Mouse (Mus musculus): ENCODE measurements around the gene Chst11. TPM values are rescaled to one million over a fixed set of nuclear protein-coding genes. Genes with fewer than 3 reads are reported as not detected.
A peak's percentile ranks its signal among the peaks of the same experiment; 100 is the strongest.

Gene Chst11
- polyA plus RNA-seq, 1 experiment from 2014 or later = 3.2 TPM

DNA sequence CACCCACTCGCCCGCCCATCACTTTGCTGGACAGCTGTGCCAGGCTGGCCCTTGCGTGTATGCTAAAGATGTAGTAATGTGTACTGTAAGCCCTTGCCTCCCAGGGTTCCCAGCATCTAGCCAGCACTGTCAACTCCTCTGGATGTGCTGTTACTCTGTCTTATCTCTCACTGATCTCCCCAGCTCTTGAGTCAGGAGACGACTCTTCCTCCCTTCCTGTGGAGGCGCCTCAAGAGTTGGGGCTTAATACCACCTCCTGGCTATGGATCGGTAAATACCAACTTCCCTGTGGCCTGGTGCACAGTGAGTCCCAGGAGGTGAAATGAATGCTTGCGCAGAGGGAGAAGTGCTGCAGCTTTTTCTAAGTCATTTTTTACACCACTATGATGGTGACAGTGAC lies 151.8 kb downstream of the Chst11 start:
- 80% methylated on average over 7 of the region's 7 CpGs for WGBS
- Histone ChIP-seq H3K4me1 (ENCODE audit: control insufficient read depth, insufficient read depth, low read length) (peaks cover 17% of the 10 kb centered on the region), H3K9ac (ENCODE audit: low read depth, low read length) (no peak overlapping the region), H3K4me3 (ENCODE audit: low read depth, low read length) (no peak overlapping the region), H3K27ac (ENCODE audit: low read length) (no peak overlapping the region), H3K9me3 (replicated peaks; ENCODE audit: control insufficient read depth, low read length, poor library complexity, severe bottlenecking) (no peaks in the 10 kb centered on the region), H3K27me3 (ENCODE audit: control insufficient read depth, insufficient read depth, low read depth, low read length) (no peaks in the 10 kb centered on the region), H3K4me2 (ENCODE audit: low read length) (no peak overlapping the region), H3K36me3 (ENCODE audit: control insufficient read depth, insufficient read depth, low read length) (no peaks in the 10 kb centered on the region)
- no peak for ATAC-seq

DNA sequence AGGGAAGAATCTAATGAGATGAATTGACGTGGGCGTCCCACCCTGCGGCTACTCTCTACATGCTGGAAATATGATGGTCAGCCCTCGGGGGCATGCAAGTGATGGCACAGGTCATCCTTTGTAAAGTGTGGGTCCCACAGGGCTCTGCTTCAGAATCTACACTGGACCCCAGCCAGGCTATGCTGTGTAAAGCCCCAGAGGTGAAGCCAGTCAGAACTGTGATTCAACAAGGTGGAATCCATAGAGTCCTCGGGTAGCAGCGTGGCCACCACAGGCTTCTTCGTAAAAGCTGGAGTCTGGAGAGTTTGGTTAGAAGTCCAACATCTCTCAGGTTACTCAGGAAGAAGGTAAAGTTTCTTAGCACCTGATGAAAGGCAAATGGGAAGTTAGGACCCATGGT lies 154.0 kb downstream of the Chst11 start:
- ATAC-seq = no peak
- H3K4me3 ChIP-seq (ENCODE audit: low read depth, low read length) = no peak overlapping the region
- H3K36me3 ChIP-seq (ENCODE audit: control insufficient read depth, insufficient read depth, low read length) = no peaks in the 10 kb centered on the region
- H3K9me3 ChIP-seq (replicated peaks; ENCODE audit: control insufficient read depth, low read length, poor library complexity, severe bottlenecking) = no peaks in the 10 kb centered on the region
- 94% methylated on average over 7 of the region's 7 CpGs for WGBS
- H3K27me3 ChIP-seq (ENCODE audit: control insufficient read depth, insufficient read depth, low read depth, low read length) = no peaks in the 10 kb centered on the region
- no peak overlapping the region for H3K9ac ChIP-seq (ENCODE audit: low read depth, low read length)
- no peak overlapping the region for H3K4me2 ChIP-seq (ENCODE audit: low read length)
- no peak overlapping the region for H3K27ac ChIP-seq (ENCODE audit: low read length)
- peaks cover 14% of the 10 kb centered on the region for H3K4me1 ChIP-seq (ENCODE audit: control insufficient read depth, insufficient read depth, low read length)

DNA sequence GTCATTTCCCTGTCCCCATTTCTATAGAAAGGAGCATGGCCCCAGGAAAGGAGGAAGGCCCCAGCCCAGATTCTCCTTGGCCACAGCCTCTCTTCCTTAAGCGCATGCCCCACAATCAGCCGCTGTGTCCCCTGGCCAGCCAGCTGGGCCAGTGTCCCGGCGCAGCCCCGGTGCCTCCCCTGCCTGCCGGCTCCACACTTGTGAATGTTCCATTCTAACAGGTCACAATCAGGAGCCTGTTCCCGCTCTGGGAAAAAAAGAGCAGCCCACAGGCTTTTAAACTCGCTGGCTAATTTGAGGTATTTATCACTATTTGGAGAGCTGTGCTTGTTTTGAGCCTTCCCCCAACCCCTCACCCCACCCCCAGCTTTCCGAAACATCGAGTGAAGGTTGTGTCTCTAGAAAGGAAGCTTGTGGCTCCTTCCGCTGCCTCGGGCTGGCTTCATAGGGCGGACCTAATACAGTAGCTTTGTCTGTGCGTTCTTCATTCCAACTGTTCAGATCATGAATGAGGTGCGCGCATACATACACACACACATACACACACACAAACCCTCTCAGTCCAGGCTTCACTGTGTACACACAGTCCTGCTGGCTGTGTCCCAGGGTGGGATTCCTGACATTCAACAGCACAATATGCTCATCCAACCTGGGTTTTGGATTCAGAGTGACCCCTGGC lies 155.1 kb downstream of the Chst11 start:
- Histone ChIP-seq H3K36me3 (ENCODE audit: control insufficient read depth, insufficient read depth, low read length) (no peaks in the 10 kb centered on the region), H3K27ac (ENCODE audit: low read length) (peak overlapping the region; percentile 40; the same call in 1 of the 2 replicates), H3K4me3 (ENCODE audit: low read depth, low read length) (no peak overlapping the region), H3K9me3 (replicated peaks; ENCODE audit: control insufficient read depth, low read length, poor library complexity, severe bottlenecking) (no peaks in the 10 kb centered on the region), H3K4me1 (ENCODE audit: control insufficient read depth, insufficient read depth, low read length) (peaks cover 5% of the 10 kb centered on the region; the same call in 1 of the 2 replicates), H3K27me3 (ENCODE audit: control insufficient read depth, insufficient read depth, low read depth, low read length) (no peaks in the 10 kb centered on the region), H3K9ac (ENCODE audit: low read depth, low read length) (no peak overlapping the region), H3K4me2 (ENCODE audit: low read length) (no peak overlapping the region)
- ATAC-seq = no peak
- 69% methylated on average over 16 of the region's 16 CpGs for WGBS

DNA sequence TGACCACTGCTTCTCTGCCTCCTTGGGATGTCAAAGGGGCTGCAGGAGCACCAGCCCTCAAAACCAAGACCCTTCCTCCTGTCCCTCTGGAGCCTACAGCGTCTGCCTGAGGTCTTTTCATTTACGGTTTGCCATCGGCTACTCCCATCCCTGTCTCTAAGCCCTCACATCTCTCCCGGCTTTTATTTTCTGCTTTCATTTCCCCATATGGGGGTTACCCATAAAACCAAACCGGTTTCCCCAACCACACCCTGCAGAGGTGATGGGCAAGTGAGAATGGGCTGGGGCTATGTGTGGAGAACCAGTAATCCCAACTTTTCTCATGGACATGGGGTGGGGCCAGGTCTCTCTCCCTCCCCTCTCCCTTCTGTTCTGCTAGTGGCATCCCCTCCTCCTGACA lies 156.1 kb downstream of the Chst11 start:
- no peak overlapping the region for H3K4me3 ChIP-seq (ENCODE audit: low read depth, low read length)
- no peak for ATAC-seq
- no peak overlapping the region for H3K4me2 ChIP-seq (ENCODE audit: low read length)
- 90% methylated on average over 5 of the region's 5 CpGs for WGBS
- no peaks in the 10 kb centered on the region for H3K36me3 ChIP-seq (ENCODE audit: control insufficient read depth, insufficient read depth, low read length)
- no peaks in the 10 kb centered on the region for H3K27me3 ChIP-seq (ENCODE audit: control insufficient read depth, insufficient read depth, low read depth, low read length)
- H3K9ac ChIP-seq (ENCODE audit: low read depth, low read length) = no peak overlapping the region
- H3K9me3 ChIP-seq (replicated peaks; ENCODE audit: control insufficient read depth, low read length, poor library complexity, severe bottlenecking) = no peaks in the 10 kb centered on the region
- H3K27ac ChIP-seq (ENCODE audit: low read length) = no peak overlapping the region
- peaks cover 5% of the 10 kb centered on the region; the same call in 1 of the 2 replicates for H3K4me1 ChIP-seq (ENCODE audit: control insufficient read depth, insufficient read depth, low read length)

DNA sequence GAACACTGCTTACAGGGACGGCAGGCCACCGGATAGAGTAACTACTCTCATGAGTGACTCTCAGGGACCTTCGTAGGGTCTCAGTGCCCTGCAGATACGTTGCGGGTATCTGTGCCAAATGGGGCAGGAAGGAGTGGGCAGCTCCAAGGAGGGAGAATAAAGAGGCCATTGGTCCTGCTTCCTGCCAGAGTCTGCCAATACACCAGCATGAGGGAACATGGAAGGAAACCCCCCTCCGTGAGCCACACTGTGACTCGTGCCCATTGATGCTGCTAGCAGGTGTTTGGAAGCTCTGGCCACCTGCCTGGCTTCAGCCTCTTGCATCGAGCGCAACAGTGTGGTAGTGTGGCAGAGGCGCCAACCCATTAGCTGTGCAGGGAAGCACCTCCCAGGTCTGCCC lies 157.8 kb downstream of the Chst11 start:
- no peak for ATAC-seq
- WGBS = 83% methylated on average over 10 of the region's 10 CpGs
- Histone ChIP-seq H3K4me1 (ENCODE audit: control insufficient read depth, insufficient read depth, low read length) (peaks cover 2% of the 10 kb centered on the region; the same call in 1 of the 2 replicates), H3K4me3 (ENCODE audit: low read depth, low read length) (no peak overlapping the region), H3K27ac (ENCODE audit: low read length) (no peak overlapping the region), H3K9me3 (replicated peaks; ENCODE audit: control insufficient read depth, low read length, poor library complexity, severe bottlenecking) (no peaks in the 10 kb centered on the region), H3K9ac (ENCODE audit: low read depth, low read length) (no peak overlapping the region), H3K27me3 (ENCODE audit: control insufficient read depth, insufficient read depth, low read depth, low read length) (no peaks in the 10 kb centered on the region), H3K36me3 (ENCODE audit: control insufficient read depth, insufficient read depth, low read length) (no peaks in the 10 kb centered on the region), H3K4me2 (ENCODE audit: low read length) (no peak overlapping the region)

DNA sequence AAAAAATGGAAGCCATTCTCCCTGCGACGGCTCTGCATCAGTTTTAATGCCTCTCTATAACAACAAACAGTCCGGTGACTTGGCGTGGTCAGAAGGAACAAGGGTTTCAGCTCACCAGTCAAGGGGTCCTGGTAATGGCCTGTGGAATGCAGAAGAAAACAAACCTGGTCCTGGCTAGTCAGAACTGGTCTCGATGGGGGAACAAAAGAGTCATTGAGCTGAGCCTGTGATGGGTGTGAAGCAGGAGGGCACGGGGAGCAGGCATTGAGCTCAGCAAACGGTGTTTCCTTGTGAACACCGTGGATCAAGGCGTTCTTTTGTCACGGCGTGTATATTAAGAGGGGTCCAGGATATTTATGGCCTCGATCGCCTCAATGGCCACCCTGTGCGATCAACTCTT lies 160.5 kb downstream of the Chst11 start:
- 38% methylated on average over 14 of the region's 14 CpGs for WGBS
- Histone ChIP-seq H3K27me3 (ENCODE audit: control insufficient read depth, insufficient read depth, low read depth, low read length) (no peaks in the 10 kb centered on the region), H3K27ac (ENCODE audit: low read length) (no peak overlapping the region), H3K4me2 (ENCODE audit: low read length) (no peak overlapping the region), H3K36me3 (ENCODE audit: control insufficient read depth, insufficient read depth, low read length) (no peaks in the 10 kb centered on the region), H3K4me1 (ENCODE audit: control insufficient read depth, insufficient read depth, low read length) (peaks cover 16% of the 10 kb centered on the region), H3K9ac (ENCODE audit: low read depth, low read length) (no peak overlapping the region), H3K9me3 (replicated peaks; ENCODE audit: control insufficient read depth, low read length, poor library complexity, severe bottlenecking) (no peaks in the 10 kb centered on the region), H3K4me3 (ENCODE audit: low read depth, low read length) (no peak overlapping the region)
- no peak for ATAC-seq

DNA sequence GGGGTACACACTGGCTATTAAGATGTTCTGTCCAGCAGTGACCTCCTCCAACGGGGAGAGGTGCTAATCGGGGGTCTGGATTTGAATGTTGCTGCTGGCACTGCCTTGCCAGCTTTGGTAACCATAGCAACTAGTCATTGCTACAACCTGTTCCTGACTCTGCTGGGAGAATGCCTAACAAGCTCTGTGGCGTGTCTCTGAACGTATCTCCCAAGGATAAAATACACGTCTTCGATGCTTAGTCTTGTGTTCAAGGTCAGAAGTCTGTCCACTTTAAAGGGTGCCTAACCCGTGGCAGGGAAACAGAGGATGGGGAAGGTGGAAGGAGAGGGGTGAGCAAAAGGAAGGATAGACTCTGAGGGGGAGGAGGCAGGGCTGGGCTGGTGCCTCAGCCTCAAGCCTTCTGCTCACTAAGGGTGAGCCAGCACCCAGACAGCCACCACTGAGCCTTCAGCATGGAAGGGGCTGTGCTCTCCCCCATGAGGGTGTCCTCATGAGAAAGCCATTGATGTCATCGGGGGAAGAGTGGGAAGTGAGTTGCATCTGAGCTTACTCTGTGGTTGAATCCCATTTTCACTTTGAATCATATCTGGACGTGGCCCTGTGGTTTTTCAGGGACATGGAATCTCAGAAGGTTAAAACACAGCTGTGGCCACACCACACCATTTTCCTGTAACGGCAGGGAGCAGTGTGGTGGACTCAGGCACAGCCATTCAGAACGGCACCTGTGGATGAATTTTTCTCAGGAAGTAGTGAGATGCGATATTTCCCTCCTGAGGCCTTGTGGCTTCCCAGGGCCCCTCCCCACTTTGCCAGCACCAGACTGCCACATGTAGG lies 164.3 kb downstream of the Chst11 start:
- 49% methylated on average over 12 of the region's 12 CpGs for WGBS
- ATAC-seq = peak; percentile 66

DNA sequence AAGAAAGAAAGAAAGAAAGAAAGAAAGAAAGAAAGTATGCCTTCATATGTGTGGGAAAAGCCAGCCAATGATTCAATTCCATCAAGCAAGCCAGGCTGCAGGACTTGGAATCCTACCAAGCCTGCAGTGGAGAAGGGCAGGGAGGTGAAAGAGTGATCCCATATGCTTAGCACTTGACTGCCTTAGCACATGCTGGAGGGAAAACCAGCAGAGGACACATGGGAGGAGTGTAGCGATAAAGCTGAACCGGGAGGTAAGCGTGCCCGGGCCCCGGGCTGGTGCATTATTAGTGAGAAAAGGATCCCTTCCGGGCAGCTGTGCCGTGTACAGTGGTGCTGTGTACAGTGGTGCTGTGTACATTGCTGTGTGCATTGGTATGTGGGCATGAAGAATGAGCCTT lies 165.3 kb downstream of the Chst11 start:
- ATAC-seq = no peak
- no peaks in the 10 kb centered on the region for H3K36me3 ChIP-seq (ENCODE audit: control insufficient read depth, insufficient read depth, low read length)
- H3K4me3 ChIP-seq (ENCODE audit: low read depth, low read length) = no peak overlapping the region
- no peak overlapping the region for H3K4me2 ChIP-seq (ENCODE audit: low read length)
- no peaks in the 10 kb centered on the region for H3K27me3 ChIP-seq (ENCODE audit: control insufficient read depth, insufficient read depth, low read depth, low read length)
- no peaks in the 10 kb centered on the region for H3K9me3 ChIP-seq (replicated peaks; ENCODE audit: control insufficient read depth, low read length, poor library complexity, severe bottlenecking)
- peaks cover 20% of the 10 kb centered on the region for H3K4me1 ChIP-seq (ENCODE audit: control insufficient read depth, insufficient read depth, low read length)
- H3K9ac ChIP-seq (ENCODE audit: low read depth, low read length) = no peak overlapping the region
- WGBS = 93% methylated on average over 7 of the region's 7 CpGs
- H3K27ac ChIP-seq (ENCODE audit: low read length) = no peak overlapping the region

More for the DNA sequence above, 164.3 kb downstream of the Chst11 start:
- peaks cover 20% of the 10 kb centered on the region for H3K4me1 ChIP-seq (ENCODE audit: control insufficient read depth, insufficient read depth, low read length)
- H3K27me3 ChIP-seq (ENCODE audit: control insufficient read depth, insufficient read depth, low read depth, low read length) = no peaks in the 10 kb centered on the region
- H3K9me3 ChIP-seq (replicated peaks; ENCODE audit: control insufficient read depth, low read length, poor library complexity, severe bottlenecking) = no peaks in the 10 kb centered on the region
- no peak overlapping the region for H3K4me3 ChIP-seq (ENCODE audit: low read depth, low read length)
- peak overlapping the region; percentile 20 for H3K4me2 ChIP-seq (ENCODE audit: low read length)
- H3K36me3 ChIP-seq (ENCODE audit: control insufficient read depth, insufficient read depth, low read length) = no peaks in the 10 kb centered on the region
- H3K9ac ChIP-seq (ENCODE audit: low read depth, low read length) = peak overlapping the region; percentile 20; the same call in 1 of the 2 replicates
- H3K27ac ChIP-seq (ENCODE audit: low read length) = peak overlapping the region; percentile 36

DNA sequence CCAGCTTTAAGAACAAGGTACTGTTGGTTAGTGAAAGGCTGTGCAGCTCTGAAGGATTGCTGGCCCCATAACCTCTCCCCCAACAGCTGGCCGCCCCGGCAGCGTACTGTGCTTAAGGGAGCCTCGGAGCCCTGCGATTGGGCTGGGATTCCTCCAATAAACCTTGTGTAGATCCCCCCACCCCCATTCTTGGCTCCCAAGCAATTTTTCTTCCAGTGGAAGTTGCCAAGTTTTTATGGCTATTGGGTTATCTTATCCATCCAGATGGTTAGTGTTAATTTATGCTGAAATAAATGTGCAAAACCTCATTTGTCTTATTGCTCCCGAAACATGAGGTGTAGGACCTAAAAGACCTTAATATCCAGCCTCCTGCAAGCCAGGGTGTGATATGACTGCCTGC lies 166.1 kb downstream of the Chst11 start:
- H3K27me3 ChIP-seq (ENCODE audit: control insufficient read depth, insufficient read depth, low read depth, low read length) = no peaks in the 10 kb centered on the region
- no peak overlapping the region for H3K4me3 ChIP-seq (ENCODE audit: low read depth, low read length)
- no peak overlapping the region for H3K4me2 ChIP-seq (ENCODE audit: low read length)
- ATAC-seq = no peak
- 74% methylated on average over 6 of the region's 6 CpGs for WGBS
- H3K4me1 ChIP-seq (ENCODE audit: control insufficient read depth, insufficient read depth, low read length) = peaks cover 20% of the 10 kb centered on the region
- H3K36me3 ChIP-seq (ENCODE audit: control insufficient read depth, insufficient read depth, low read length) = no peaks in the 10 kb centered on the region
- no peak overlapping the region for H3K27ac ChIP-seq (ENCODE audit: low read length)
- H3K9me3 ChIP-seq (replicated peaks; ENCODE audit: control insufficient read depth, low read length, poor library complexity, severe bottlenecking) = no peaks in the 10 kb centered on the region
- H3K9ac ChIP-seq (ENCODE audit: low read depth, low read length) = no peak overlapping the region

Measured in midbrain, embryonic 16.5 days (tissue).